ENCODE assay signal across 15 mouse cellular contexts in the genomic region with DNA sequence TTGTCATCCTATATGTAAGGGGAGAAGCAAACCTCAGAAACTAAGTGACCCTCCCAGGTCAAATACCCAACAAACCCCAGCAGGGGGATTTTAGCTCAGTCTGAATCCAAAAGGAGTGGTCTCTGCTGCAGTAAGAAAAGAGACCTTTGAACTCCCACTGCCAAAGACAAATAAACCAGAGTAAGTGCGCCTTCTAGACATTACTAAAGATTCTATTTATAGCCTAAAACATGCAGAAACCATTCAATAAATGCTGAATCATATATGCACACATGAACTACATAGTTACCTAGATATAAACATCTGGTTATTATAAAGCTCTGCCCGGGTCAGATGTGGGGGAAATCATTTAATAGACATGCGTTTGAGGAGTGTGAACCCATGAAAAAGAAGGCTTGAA.
"Had no signal": no experiment of that assay in that cellular context is flagged by ENCODE, and none has a peak within 500 bp of the region (broad histone marks: within the 10 kb centered on the region; RNA-seq: fewer than 3 reads in every experiment).

No protein-coding gene starts in this region.

- H3K9me3 ChIP-seq: limb, embryonic 12.5 days; liver, embryonic 13.5 days; lung, embryonic 15.5 days; midbrain, embryonic 13.5 days; neural tube, embryonic 15.5 days had no signal

- H3K36me3 ChIP-seq: limb, embryonic 12.5 days; liver, embryonic 13.5 days; lung, embryonic 15.5 days; midbrain, embryonic 13.5 days; neural tube, embryonic 15.5 days had no signal

- H3K4me3 ChIP-seq: limb, embryonic 12.5 days; liver, embryonic 13.5 days; lung, embryonic 15.5 days; midbrain, embryonic 13.5 days; neural tube, embryonic 15.5 days had no signal

- ATAC-seq: liver, postnatal 0 days; midbrain, embryonic 13.5 days had no signal

- H3K9ac ChIP-seq: limb, embryonic 12.5 days; liver, embryonic 13.5 days; liver, postnatal 0 days; lung, embryonic 15.5 days; midbrain, embryonic 13.5 days; neural tube, embryonic 15.5 days had no signal

- H3K4me2 ChIP-seq: limb, embryonic 12.5 days; liver, embryonic 13.5 days; lung, embryonic 15.5 days; midbrain, embryonic 13.5 days; neural tube, embryonic 15.5 days had no signal

- H3K27me3 ChIP-seq: limb, embryonic 12.5 days; liver, embryonic 13.5 days; lung, embryonic 15.5 days; midbrain, embryonic 13.5 days; neural tube, embryonic 15.5 days had no signal

- H3K27ac ChIP-seq: limb, embryonic 12.5 days; liver, embryonic 13.5 days; lung, embryonic 15.5 days; macrophage; midbrain, embryonic 13.5 days; neural tube, embryonic 15.5 days had no signal

- DNase-seq: kidney, postnatal 25 days; layer of hippocampus, adult 9-11 months; liver; liver, embryonic 13.5 days; liver, postnatal 0 days; lung, postnatal 14 days; right cerebral cortex, postnatal 4 days; spleen, adult 18-20 months; thymus, adult 2 months; thymus, postnatal 25 days had no signal
